Mouse (Mus musculus) E14TG2a.4 (cell line): ENCODE data around the gene Helb.

Source experiments
- CTCF ChIP-seq: conservative IDR thresholded peaks from 2 replicates; pipeline ENCODE4 v1.5.1; 2014; ENCODE audit warnings: low read length
- NANOG ChIP-seq: IDR thresholded peaks from 2 replicates; pipeline ENCODE4 v1.6.1; 2014; ENCODE audit warnings: borderline replicate concordance, low read length, mixed read lengths

- TF ChIP-seq CTCF, result no peak
- no peak for TF ChIP-seq NANOG
These were observed 78.9 kb downstream of the Helb start for GRCm38 (mm10) chr10:120033866-120034265.
